Mouse (Mus musculus) midbrain, embryonic 14.5 days (tissue): Measurements from ENCODE around the gene Arhgap29. TPM values are rescaled to one million over a fixed set of nuclear protein-coding genes. Genes with fewer than 3 reads are reported as not detected.

Source experiments
- ATAC-seq: fragments of 200-750 bp; cut with Nextera tagmentation; 2 replicates; pipeline ENCODE4 v1.8.0; 2017; ENCODE audit warnings: moderate number of reproducible peaks, moderate library complexity; ENCODE audit not compliant: low FRiP score, low TSS enrichment
- DNase-seq: peaks from one replicate; pipeline ENCODE4 v3.0.0-alpha.2; 2015
- H3K27ac ChIP-seq: fragments of 300-500 bp; sonication (generic); replicated peaks from 2 replicates; pipeline ENCODE4 v1.5.1; 2014; ENCODE audit warnings: mild to moderate bottlenecking, low read depth, low read length, moderate library complexity
- H3K27me3 ChIP-seq: fragments of 300-500 bp; sonication (generic); 2 replicates; pipeline ENCODE4 v1.6.1; 2014; ENCODE audit warnings: low read length, control low read depth, mixed read lengths; ENCODE audit not compliant: control insufficient read depth, insufficient read depth
- H3K36me3 ChIP-seq: fragments of 300-500 bp; sonication (generic); 2 replicates; pipeline ENCODE4 v1.6.1; 2014; ENCODE audit warnings: low read length, control low read depth; ENCODE audit not compliant: control insufficient read depth, insufficient read depth
- H3K4me1 ChIP-seq: fragments of 300-500 bp; sonication (generic); 2 replicates; pipeline ENCODE4 v1.6.1; 2014; ENCODE audit warnings: mild to moderate bottlenecking, antibody characterized with exemption, low read length, control low read depth; ENCODE audit not compliant: control insufficient read depth, insufficient read depth
- H3K4me2 ChIP-seq: fragments of 300-500 bp; sonication (generic); 2 replicates; pipeline ENCODE4 v1.6.1; 2014; ENCODE audit warnings: mild to moderate bottlenecking, low read length, moderate library complexity
- H3K4me3 ChIP-seq: fragments of 300-500 bp; sonication (generic); replicated peaks from 2 replicates; pipeline ENCODE4 v1.5.1; 2014; ENCODE audit warnings: low read depth, low read length
- H3K9ac ChIP-seq: fragments of 300-500 bp; sonication (generic); replicated peaks from 2 replicates; pipeline ENCODE4 v1.6.1; 2014; ENCODE audit warnings: mild to moderate bottlenecking, low read length, moderate library complexity
- H3K9me3 ChIP-seq: fragments of 300-500 bp; sonication (generic); 2 replicates; pipeline ENCODE4 v1.6.1; 2016; ENCODE audit warnings: low read length, control low read depth, mixed read lengths; ENCODE audit not compliant: control insufficient read depth
- WGBS: fragments of 180-500 bp; shearing (Covaris S2); extraction: QIAGEN DNeasy Blood & Tissue Kit; methylation state at CpG from one replicate; pipeline ENCODE4 v1.1.7; 2014; 5-methylcytosine and 5-hydroxymethylcytosine counted together
- polyA plus RNA-seq: library from polyadenylated mRNA; unstranded; fragments of >200 nt; fragmentation: Nextera tagmentation; extraction: Ambion mirVana; gene quantifications from 2 replicates; pipeline ENCODE4 v1.2.1, GENCODE M21; 2014

Arhgap29 gene
- polyA plus RNA-seq, 1 experiment from 2014 or later, result 33.7 TPM

DNA sequence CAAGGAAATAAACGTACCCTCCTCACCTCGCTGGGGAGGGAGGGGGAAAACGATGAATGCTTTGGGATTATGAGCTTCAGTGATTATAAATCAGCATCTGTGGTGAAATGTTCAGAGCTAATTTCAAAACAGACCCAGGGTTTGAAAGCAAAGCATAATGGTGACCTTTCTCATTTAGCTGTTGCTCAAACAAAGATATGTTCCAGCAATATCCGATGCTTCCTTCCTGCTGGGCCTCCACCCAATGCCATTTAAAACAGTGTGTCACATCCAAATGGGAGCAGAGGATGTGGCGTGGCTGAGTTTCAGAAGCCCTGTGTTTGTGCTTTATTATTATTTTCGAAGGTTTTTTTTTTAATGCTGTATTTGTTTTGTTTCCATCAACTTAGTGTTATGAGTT, 37.1 kb upstream of the Arhgap29 start:
- Histone ChIP-seq H3K27ac (no peak overlapping the region), H3K27me3 (no peaks in the 10 kb centered on the region), H3K36me3 (no peaks in the 10 kb centered on the region), H3K4me2 (no peak overlapping the region), H3K9ac (no peak overlapping the region), H3K4me1 (no peaks in the 10 kb centered on the region), H3K4me3 (no peak overlapping the region), H3K9me3 (no peaks in the 10 kb centered on the region)
- ATAC-seq (no peak), DNase-seq (no peak)
- WGBS, result 81% methylated on average over 6 of the region's 6 CpGs

DNA sequence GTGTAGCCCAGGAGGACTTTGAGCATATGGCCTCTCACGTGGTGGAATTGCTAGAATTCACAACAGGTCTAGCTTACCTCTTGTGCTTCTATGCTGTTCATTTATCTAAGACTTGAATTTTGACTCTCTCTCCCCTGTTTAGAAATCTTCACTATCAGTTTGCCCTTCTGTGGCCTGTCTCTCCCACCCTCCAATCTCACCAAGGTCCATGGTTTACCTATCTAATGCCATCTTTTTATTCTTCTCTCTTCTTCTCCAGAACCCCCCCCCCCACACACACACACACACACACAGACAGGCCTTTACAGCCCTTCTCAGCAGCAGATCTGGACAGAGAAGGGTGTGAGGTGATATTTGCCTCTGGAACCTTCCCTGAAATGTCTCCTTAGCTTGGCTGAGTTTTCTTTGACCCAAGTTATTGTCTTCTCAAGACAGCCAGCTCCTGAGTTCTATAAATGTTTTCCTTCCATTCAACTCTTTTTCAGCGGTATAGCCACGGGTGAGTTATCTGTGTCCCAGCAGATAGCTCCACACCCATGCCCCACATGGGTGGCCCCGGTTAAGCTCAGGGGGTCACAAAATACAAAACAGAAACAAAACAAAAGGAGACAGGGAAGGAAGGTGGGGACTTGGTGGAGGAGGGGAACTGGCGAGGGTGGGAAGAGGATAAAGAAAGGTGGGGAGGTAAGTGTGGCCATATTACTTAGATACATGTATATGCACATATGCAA, 35.4 kb upstream of the Arhgap29 start:
- DNase-seq (no peak), ATAC-seq (no peak)
- Histone ChIP-seq H3K9me3 (no peaks in the 10 kb centered on the region), H3K9ac (no peak overlapping the region), H3K36me3 (no peaks in the 10 kb centered on the region), H3K4me1 (no peaks in the 10 kb centered on the region), H3K27ac (no peak overlapping the region), H3K4me3 (no peak overlapping the region), H3K4me2 (no peak overlapping the region), H3K27me3 (no peaks in the 10 kb centered on the region)
- 83% methylated on average over 5 of the region's 5 CpGs for WGBS

DNA sequence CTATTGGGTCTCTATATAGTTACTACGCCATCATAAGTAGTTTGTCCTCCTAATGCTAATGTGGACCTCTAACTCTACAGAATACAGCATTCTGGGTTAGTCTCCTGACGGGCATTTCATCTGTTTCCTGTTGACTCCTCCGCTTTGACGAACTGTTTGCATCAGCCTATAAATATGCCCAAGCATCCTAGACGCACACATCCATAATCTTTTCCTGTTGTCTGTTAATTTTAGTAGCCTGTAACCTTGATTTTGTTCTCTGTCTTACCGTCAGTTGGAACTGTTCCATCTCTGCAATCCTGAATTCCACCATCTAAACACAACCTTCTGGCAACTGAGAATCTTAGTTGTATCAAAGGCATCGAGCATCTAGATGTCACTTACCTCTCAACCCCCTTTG, 34.7 kb upstream of the Arhgap29 start:
- ATAC-seq, result no peak
- no peaks in the 10 kb centered on the region for H3K27me3 ChIP-seq

DNA sequence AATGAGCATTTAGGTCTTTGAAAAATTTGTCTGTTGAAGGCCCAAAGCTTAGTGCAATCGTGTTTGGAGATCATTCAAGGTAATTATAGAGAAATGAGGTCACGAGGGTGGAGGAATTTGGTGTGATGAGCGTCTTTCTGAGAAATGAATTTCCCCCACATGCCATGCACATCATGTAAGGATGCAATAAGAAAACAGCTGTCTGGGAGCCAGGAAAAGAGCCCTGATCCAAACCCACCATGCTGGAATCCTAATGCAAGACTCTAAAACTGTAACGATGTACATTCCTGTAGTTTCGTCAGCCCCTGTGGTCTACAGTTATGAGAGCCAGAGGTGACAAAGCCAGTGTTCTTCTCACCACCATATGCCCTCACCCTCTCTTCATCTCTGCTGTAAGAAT, 32.4 kb upstream of the Arhgap29 start:
- no peak for ATAC-seq
- Histone ChIP-seq H3K4me3 (no peak overlapping the region), H3K4me1 (no peaks in the 10 kb centered on the region), H3K27ac (no peak overlapping the region), H3K9ac (no peak overlapping the region), H3K9me3 (no peaks in the 10 kb centered on the region), H3K27me3 (no peaks in the 10 kb centered on the region), H3K4me2 (no peak overlapping the region), H3K36me3 (no peaks in the 10 kb centered on the region)
- no peak for DNase-seq
- WGBS, result 93% methylated on average over 5 of the region's 5 CpGs

More for the DNA sequence above, 34.7 kb upstream of the Arhgap29 start:
- DNase-seq, result no peak
- no peak overlapping the region for H3K9ac ChIP-seq
- no peaks in the 10 kb centered on the region for H3K9me3 ChIP-seq
- H3K36me3 ChIP-seq, result no peaks in the 10 kb centered on the region
- 94% methylated on average over 7 of the region's 7 CpGs for WGBS
- no peak overlapping the region for H3K27ac ChIP-seq
- H3K4me1 ChIP-seq, result no peaks in the 10 kb centered on the region
- no peak overlapping the region for H3K4me3 ChIP-seq
- H3K4me2 ChIP-seq, result no peak overlapping the region

DNA sequence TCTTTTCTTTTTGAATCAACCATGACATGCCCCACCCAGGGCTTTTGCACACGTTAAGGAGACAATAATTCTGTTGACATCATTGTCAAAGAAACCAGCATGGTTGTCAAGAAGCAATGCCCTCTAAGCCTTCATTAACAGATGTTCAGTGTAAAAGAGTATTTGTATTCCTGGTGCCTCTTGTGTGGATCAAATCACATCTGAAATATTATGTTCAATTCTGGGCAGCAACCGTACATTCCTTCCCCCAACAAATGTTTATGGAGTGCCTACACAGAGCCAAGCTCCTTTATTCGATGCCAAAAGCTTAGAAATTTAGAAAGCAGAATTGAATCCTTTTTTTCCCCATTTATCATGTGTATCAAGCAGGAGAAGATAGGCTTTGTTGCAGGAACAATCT, 31.6 kb upstream of the Arhgap29 start:
- DNase-seq, result no peak
- no peak for ATAC-seq
- H3K4me3 ChIP-seq, result no peak overlapping the region
- no peaks in the 10 kb centered on the region for H3K36me3 ChIP-seq
- no peaks in the 10 kb centered on the region for H3K9me3 ChIP-seq
- H3K27ac ChIP-seq, result no peak overlapping the region
- H3K4me2 ChIP-seq, result no peak overlapping the region
- no peaks in the 10 kb centered on the region for H3K27me3 ChIP-seq
- H3K4me1 ChIP-seq, result no peaks in the 10 kb centered on the region
- no peak overlapping the region for H3K9ac ChIP-seq
- 65% methylated on average over 3 of the region's 3 CpGs for WGBS

DNA sequence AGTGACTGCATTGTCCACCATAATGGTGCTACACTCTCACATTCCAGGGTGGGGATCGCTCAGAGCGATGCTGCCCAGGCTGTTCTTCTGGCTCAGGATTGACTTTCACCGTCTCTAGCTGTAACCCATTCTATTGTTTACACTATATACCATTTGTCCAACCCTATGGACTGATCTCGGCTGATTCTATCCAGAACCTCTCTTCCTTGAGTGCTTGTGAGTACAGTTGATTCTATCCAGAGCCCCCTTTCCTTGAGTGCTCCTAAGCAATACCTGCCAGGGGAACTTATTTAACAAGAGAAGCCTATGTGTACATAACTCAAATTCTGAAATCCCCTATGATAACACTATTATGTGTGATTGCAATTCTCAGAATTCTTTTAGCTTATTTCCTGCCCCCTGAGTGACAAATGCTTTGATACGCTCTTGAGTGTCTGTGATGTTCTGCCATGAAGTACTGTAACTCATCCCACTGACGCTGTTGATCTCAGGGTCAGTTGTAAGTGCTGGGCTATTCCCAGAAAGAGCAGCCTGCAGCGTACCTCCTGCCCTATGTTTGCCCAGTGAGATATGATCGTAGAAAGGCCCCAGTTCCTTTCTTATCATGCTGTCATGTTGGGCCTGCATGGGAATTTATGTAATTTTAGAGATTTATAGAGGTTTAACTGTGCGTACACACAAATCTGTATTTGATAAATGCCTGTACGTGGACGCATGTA, 27.4 kb upstream of the Arhgap29 start:
- no peaks in the 10 kb centered on the region for H3K27me3 ChIP-seq
- 94% methylated on average over 11 of the region's 11 CpGs for WGBS
- H3K36me3 ChIP-seq, result no peaks in the 10 kb centered on the region
- H3K9ac ChIP-seq, result no peak overlapping the region
- H3K4me2 ChIP-seq, result no peak overlapping the region
- no peak overlapping the region for H3K4me3 ChIP-seq
- no peaks in the 10 kb centered on the region for H3K4me1 ChIP-seq
- DNase-seq (no peak), ATAC-seq (no peak)
- no peaks in the 10 kb centered on the region for H3K9me3 ChIP-seq
- H3K27ac ChIP-seq, result no peak overlapping the region

DNA sequence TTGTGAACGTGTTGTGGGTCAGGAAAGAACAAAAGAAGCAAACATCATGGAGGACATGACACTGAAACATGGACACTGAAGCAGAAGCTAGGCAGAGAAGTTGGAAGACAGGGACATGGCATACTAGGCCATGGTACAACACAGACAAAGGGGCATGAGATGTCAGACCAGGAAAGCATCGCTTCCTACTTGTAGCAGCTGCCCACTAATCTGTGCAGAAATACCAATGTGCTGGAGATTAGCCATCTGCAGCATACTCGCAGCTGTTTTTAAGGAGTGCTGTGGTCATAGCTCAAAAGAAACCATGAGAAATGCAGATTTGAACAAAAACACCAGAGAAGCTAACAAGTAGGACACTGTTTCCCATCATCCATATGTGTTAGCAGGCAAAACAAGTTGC, 24.7 kb upstream of the Arhgap29 start:
- no peak overlapping the region for H3K4me2 ChIP-seq
- H3K36me3 ChIP-seq, result no peaks in the 10 kb centered on the region
- ATAC-seq, result no peak
- WGBS, result 69% methylated on average over 3 of the region's 3 CpGs
- H3K27me3 ChIP-seq, result no peaks in the 10 kb centered on the region
- no peaks in the 10 kb centered on the region for H3K4me1 ChIP-seq
- H3K9me3 ChIP-seq, result no peaks in the 10 kb centered on the region
- H3K27ac ChIP-seq, result no peak overlapping the region
- DNase-seq, result no peak
- H3K9ac ChIP-seq, result no peak overlapping the region
- H3K4me3 ChIP-seq, result no peak overlapping the region

DNA sequence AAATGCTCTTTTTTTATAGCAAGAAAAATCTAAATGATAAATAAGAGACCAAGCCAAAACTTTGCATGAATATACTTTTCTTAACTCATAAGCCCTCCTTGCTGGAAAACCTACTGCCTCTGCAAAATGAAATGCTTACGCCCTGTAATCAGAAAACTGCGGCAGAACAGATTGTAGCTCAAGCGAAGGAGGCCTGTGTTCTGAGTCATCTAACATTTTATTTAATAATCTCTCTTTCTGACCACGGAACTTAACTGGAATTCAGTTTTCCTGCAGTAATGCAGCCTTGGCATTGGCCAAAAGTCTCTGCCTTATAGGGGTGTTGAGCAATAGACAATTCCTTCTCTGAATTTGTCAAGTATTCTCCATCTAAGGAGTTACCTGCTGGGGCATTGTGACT, 19.5 kb upstream of the Arhgap29 start:
- H3K4me2 ChIP-seq, result no peak overlapping the region
- no peaks in the 10 kb centered on the region for H3K9me3 ChIP-seq
- ATAC-seq (no peak), DNase-seq (no peak)
- H3K9ac ChIP-seq, result no peak overlapping the region
- no peaks in the 10 kb centered on the region for H3K36me3 ChIP-seq
- H3K4me3 ChIP-seq, result no peak overlapping the region
- 96% methylated on average over 4 of the region's 4 CpGs for WGBS
- H3K27me3 ChIP-seq, result no peaks in the 10 kb centered on the region
- H3K4me1 ChIP-seq, result no peaks in the 10 kb centered on the region
- H3K27ac ChIP-seq, result no peak overlapping the region

DNA sequence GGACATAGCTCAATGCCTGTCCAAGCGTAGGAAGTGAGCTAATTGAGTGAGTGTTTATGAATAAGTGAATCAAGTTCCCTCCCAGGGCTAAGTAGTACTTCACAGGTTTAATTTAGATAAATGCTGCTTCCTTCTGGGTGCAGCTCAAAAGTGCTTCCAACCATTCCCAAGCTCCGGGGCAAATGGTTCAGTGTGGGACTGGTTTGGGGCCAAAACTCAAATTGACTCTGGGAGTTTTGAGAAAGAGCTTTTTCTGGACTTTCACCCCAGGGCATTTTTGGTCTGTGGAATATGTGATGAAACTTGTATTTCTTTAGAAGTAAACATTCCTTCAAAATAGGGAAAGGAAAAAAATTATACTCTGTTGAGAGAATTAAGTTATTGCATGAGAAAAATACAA, 16.1 kb upstream of the Arhgap29 start:
- H3K4me3 ChIP-seq, result no peak overlapping the region
- H3K9ac ChIP-seq, result no peak overlapping the region
- ATAC-seq, result no peak
- 84% methylated on average over 2 of the region's 2 CpGs for WGBS
- no peaks in the 10 kb centered on the region for H3K27me3 ChIP-seq
- H3K27ac ChIP-seq, result no peak overlapping the region
- H3K9me3 ChIP-seq, result no peaks in the 10 kb centered on the region
- H3K4me2 ChIP-seq, result no peak overlapping the region
- H3K4me1 ChIP-seq, result no peaks in the 10 kb centered on the region
- H3K36me3 ChIP-seq, result no peaks in the 10 kb centered on the region
- no peak for DNase-seq
